Mouse (Mus musculus) G1E (cell line): ENCODE measurements at regions not wholly inside any gene's neighbourhood (a gene's known extent, or its start where the extent isn't known, plus 50 kb on each side); places are given as distances from the start of the nearest gene placed in this dataset.

Source experiments
- CTCF ChIP-seq: IDR thresholded peaks from 2 replicates; pipeline ENCODE4 v1.5.1; 2012; ENCODE audit warnings: low read depth, low read length, inconsistent platforms, mixed read lengths
- GATA1 ChIP-seq: IDR thresholded peaks from 2 replicates; pipeline ENCODE4 v1.6.1; 2012; ENCODE audit warnings: borderline replicate concordance, low read length, inconsistent platforms, mixed read lengths

DNA sequence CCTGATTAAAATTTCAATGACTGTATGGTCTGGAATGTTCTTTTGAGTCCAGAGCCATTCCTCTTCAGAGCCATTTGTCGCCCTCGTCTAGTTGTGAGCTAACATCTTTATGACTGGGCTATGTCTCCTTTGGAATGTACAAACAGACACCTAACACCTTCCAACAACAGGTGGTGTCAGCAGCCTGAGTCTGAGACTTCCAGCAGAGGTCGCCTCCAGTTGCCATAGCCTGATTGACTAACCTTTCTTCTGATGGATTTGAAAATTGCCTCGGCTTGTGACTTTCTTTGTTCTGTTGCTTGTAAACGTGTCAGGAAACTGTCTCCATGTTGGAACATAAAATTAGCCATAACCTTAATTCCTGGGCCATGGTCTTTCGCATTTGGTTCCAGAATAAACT lies 284.8 kb upstream of the Hs6st1 start:
- TF ChIP-seq CTCF, result no peak
- TF ChIP-seq GATA1, result no peak
